Mouse (Mus musculus) lung, postnatal 0 days (tissue): ENCODE measurements around the gene Dbt.

ENCODE experiments used
- CTCF ChIP-seq: IDR thresholded peaks from 2 replicates; pipeline ENCODE4 v1.5.1; 2016; ENCODE audit warnings: antibody characterized with exemption, mild to moderate bottlenecking
- EP300 ChIP-seq: IDR thresholded peaks from 2 replicates; pipeline ENCODE4 v1.6.1; 2016; ENCODE audit warnings: antibody characterized with exemption, mild to moderate bottlenecking, control low read depth

DNA sequence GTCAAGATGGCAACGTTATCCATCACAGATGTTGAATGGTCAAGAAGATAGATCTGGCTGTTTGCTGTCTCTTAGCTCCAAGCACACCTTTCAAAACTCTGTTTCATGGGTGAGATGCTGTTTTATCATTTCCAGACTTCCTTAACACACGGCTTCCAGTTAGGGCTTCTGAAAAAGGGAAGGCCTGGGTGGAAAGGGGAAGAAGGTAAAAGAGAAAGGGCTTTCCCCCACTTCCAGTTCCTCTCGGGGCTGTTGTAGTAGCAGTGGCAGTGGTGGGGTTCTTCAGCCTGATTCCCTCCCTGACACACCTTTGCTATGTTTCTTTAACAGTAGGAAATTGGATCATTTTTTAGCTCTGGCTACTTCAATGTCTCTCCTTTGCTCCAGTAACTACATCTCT is 30.1 kb upstream of the Dbt start:
- TF ChIP-seq CTCF = no peak
- no peak for TF ChIP-seq EP300
